Mouse (Mus musculus): Measurements from ENCODE around the gene Lfng. TPM values are rescaled to one million over a fixed set of nuclear protein-coding genes. Genes with fewer than 3 reads are reported as not detected.

Gene Lfng
- 2.9 and 9.4 TPM in 2 replicates for total RNA-seq (2015; ENCODE audit: low replicate concordance)
- total RNA-seq (2017; ENCODE audit: low replicate concordance): 4.4 and 9.9 TPM in 2 replicates

DNA sequence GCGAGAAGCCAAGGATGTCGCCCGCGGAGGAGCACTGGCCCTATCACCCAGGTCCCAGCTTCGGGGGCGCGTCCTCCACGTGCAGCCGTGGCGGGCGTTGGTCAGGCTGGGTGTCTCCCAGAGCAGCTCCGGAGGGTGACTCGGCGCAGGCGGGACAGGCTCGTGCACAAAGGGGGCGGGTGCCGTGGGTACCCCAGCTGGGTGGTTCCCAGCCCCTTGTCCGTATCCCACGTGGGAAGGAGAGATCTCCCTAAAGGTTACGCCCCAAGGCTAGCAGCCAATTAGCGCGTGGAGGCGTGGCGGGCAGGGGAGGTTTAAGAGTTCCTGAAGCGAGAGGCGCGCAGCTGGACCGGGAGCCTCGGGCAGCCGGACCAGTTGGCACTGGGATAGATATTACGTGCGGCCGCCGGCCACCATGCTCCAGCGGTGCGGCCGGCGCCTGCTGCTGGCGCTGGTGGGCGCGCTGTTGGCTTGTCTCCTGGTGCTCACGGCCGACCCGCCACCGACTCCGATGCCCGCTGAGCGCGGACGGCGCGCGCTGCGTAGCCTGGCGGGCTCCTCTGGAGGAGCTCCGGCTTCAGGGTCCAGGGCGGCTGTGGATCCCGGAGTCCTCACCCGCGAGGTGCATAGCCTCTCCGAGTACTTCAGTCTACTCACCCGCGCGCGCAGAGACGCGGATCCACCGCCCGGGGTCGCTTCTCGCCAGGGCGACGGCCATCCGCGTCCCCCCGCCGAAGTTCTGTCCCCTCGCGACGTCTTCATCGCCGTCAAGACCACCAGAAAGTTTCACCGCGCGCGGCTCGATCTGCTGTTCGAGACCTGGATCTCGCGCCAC lies at the start of gene Lfng:
TSS of gene Lfng (plus strand) at position 320 of the 835 bp plus-strand sequence.
- ATAC-seq (replicated peaks; ENCODE audit: low FRiP score, poor library complexity, severe bottlenecking): peak; percentile 58

DNA sequence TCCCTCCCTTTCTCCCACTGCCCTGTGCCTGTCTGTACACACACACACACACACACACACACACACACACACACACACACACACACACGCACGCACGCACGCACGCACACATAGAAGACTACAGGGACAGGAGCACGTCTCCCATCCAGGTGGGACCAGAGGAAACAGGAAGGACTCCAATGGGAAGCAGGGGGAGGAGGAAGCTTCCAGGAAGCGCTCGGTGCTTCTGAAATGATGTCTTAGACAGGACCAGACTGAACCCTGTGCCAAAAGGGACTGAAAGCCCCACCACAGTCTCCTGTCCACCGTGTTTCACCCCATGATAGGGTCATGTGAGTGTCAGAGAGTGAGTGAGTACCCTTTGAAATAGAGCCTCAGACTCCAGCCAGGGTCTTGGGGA lies 44.5 kb upstream of the Lfng start:
- no peak for ATAC-seq (replicated peaks; ENCODE audit: low FRiP score, poor library complexity, severe bottlenecking)

DNA sequence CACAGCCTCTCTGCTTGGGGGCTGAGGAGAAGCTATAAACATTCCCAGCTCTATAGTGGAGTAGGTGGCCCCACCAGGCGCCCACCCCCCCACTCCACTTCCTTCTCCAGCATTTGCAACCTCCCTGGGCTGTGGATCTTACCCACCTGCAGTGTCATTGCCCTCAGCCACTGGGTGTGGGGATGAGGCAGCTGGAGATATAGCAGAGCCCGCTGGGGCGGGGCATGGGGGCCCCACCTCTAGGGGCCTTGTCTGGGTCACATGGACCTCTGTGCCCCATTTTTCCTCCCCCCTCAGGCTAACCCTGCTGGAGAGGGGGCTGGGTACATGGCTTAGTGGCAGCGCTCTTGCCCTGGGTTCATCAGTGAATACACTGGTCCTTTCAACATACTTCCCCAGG lies 42.2 kb upstream of the Lfng start, which contains the start of gene Grifin:
TSS of gene Grifin (minus strand) at position 176 of the 400 bp plus-strand sequence.
- no peak for ATAC-seq (replicated peaks; ENCODE audit: low FRiP score, poor library complexity, severe bottlenecking)

DNA sequence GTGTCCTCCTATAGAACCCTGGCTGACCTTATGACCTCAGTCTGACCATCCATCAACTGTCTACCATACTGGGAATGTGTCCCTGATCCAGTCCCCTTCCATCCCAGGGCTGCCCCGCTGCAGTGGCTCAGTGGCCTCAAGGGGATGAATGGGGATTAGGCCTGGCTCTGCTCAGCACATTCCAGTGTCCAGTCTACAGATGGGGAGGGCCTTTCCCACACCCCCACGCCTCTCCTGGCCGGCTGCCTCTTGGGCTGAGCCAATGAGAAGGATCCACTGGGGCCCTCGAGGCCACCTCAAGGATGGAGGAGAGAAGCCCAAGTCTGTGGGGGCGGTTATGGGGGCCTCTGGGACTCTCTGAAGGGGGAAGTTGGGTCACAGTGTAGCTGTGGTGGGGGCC lies 41.7 kb upstream of the Lfng start:
- ATAC-seq (replicated peaks; ENCODE audit: low FRiP score, poor library complexity, severe bottlenecking): no peak

DNA sequence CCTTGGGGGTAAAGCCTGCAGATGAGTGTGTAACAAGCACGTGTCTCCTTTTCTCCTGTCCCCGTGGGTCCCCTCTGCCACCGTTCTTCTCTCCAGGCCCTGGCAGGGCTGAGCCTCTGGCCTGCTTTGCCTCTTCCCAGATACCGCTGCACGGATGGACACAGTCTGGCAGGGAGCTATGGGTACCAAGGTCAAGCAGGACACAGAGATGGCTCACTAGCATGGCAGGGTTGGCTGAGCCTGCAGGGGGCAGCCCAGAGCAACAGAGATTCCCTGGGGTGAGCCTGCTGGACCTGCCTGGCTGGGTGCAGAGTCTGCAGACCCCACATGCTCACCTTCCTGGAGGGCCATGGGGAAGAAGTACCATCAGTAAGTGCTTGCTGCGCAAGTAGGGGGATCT lies 41.3 kb upstream of the Lfng start:
- 0 out of 2 replicates have a peak, but pooled peaks have one; percentile 15 for ATAC-seq (replicated peaks; ENCODE audit: low FRiP score, poor library complexity, severe bottlenecking)

DNA sequence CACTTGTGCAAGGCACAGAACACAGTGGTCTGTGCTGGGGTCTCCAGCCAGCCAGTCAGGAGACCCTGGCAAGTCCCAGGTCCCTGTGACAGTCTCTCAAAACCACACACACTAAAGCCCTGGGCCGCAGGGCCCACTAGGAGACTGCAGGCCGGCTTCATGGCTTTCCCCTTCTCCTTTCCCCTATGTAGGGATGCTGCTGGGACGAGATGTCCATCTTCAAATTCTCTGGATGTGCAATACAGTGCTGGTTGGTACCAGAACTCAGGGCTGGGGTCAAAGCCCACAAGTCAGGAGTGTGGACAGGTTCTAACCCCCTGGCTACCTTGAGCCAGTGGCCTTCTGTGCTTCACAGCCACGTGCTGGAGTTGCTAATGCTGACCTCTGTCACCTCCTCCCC lies 40.8 kb upstream of the Lfng start:
- ATAC-seq (replicated peaks; ENCODE audit: low FRiP score, poor library complexity, severe bottlenecking): no peak

DNA sequence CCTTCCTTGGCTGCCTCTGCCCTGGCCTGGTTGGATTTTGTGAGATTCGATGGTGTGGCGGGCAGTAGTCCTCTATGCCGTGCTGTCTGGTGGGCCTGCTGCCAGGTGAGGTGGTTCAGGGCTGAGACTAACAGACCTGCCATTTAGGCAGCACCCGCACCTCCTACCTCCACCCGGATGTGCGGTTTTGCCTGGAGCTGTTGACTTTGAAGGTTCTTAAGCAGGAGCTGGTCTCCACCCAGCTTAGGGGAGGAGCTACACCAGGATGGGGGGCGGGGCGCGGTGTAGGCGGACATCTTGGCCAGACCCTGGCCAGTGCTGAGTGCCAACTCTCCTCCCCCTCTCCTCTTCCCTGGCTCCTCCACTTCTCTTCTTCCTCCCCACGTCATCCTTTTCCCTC lies 39.8 kb upstream of the Lfng start:
- peak; percentile 33 for ATAC-seq (replicated peaks; ENCODE audit: low FRiP score, poor library complexity, severe bottlenecking)

DNA sequence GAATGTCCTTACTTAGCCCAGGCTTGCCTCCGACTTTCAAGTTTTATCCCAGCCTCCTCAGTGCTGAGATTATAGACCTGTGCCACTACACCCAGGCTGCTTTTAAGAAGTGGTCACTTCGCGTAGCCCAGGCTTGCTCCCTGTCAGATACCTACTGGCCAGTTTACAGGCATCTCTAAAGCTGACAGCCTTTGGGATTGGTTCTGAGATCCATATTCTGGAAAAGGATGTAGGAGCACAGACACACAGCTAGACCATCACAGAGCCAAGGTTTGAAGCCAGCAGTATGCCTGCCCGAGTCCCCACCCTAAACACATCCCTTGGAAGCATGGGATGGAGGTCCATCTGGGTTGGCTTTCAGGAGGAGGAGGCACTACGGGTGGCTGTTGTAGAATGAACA lies 39.4 kb upstream of the Lfng start:
- no peak for ATAC-seq (replicated peaks; ENCODE audit: low FRiP score, poor library complexity, severe bottlenecking)

DNA sequence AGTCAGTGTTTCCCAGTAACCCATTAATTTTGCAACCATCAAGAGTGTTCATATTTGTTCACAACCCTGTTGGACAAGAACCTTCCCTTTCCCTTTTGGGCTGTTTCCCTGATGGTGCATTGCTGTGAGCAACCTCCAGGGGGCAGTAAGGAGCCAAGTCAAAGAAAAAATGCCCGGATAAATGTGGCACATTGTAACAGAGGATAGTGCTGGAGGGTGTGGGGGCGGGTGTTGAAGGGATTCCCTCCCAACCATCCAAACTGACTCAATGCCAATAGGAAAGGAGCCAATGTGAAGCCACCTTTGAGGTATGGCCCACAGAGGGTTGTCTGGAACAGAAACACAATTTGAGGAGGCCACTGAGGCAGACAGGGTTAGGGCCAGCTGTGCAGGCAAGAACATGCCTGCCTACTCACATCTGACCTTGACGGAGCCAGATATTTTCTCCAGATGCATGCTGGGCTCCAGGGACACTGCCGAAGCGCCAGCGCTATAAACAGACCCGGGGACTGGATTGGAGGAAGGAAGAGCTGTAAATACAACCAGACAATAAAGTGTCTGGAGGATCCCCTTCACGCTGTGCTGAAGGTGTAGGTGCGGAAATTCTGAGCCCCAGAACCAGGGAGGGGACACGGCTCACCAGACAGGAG lies 38.7 kb upstream of the Lfng start:
- 0 out of 2 replicates have a peak, but pooled peaks have one; percentile 50 for ATAC-seq (replicated peaks; ENCODE audit: low FRiP score, poor library complexity, severe bottlenecking)

DNA sequence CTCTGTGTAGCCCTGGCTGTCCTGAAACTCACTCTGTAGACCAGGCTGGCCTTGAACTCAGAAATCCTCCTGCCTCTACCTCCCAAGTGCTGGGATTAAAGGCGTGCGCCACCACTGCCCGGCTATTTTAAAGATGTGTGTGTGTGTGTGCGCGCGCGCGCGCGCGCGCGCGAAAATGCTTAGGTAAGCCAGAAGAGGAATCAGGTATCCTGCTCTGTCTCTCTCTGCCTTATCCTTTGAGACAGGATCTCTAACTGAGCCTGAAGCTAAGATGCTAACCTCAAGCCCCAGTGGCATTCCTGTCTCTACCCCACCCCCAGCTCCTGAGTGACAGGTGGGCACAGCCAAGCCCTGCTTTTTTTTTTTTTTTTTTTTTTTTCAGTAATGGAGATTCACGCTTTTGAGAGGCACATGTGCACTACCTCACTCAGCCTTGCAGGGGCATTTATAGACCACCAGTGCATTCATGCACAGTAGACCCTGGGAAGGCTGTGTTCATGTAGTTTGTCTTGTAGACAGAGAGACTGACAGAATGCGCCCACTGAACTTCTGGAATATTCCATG lies 38.0 kb upstream of the Lfng start:
- ATAC-seq (replicated peaks; ENCODE audit: low FRiP score, poor library complexity, severe bottlenecking): no peak

DNA sequence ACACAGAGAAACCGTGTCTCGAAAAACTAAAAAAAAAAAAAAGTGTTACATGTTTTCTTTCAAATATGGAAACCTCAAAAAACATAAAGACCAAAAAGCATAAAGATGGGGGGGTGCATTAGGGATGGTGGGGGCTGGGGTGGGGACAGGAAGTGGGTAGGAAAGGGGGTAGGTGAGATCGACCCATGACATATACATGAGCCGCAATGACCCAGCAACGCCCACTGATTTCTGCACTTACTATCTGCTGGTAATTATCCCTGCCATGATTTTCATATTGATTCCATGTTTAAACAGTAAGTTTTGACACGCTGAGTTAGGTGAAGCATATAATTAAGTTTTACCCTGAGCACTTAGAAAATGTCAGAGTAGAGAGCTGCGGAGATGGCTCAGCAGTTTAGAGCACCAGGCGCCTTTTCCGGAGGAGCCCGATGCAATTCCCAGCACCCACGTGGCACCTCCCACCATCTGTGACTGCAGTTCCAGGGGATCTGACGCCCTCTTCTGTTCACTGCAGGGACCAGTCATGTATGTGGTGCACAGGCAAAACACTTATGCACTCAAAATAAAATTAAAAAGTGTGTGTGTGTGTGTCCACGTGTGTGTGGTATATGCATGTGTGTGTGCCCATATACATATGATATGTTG lies 36.8 kb upstream of the Lfng start:
- no peak for ATAC-seq (replicated peaks; ENCODE audit: low FRiP score, poor library complexity, severe bottlenecking)

DNA sequence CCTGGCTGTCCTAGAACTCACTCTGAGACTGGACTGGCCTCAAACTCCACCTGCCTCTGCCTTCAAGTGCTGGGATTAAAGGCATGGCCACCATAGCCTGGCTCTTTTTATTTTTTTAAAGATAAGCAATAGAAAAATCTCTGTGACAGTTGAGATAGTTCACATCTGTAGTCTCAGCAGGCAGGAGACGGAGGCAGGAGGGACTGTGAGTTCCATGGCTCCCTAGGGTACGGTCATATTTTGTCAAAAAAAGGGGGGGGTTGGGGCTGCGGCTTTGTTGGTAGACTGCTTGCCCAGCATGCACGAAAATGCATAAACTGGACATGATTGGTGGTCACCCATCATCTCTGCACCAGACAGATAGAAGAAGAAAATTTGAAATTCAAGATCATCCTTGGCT lies 35.9 kb upstream of the Lfng start:
- no peak for ATAC-seq (replicated peaks; ENCODE audit: low FRiP score, poor library complexity, severe bottlenecking)

DNA sequence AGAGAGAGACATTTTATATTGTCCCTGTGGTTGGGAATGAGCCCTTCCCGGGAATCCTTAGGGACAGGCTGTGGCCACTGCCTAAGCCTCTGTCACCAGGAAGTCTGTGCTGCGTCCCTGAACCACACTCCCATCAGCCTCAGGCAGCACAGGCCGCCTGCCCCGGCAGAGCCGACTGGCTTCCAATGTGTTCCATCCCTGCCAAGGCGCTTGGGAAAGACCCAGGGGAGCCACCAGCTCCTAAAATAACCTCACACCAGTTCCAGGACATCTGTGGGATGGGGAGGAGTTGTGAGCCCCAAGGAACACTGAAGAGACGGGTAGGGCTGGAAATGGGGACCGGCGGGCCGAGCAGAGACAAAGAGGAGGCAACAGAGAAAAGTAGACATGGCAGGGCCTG lies 35.4 kb upstream of the Lfng start:
- ATAC-seq (replicated peaks; ENCODE audit: low FRiP score, poor library complexity, severe bottlenecking): no peak

DNA sequence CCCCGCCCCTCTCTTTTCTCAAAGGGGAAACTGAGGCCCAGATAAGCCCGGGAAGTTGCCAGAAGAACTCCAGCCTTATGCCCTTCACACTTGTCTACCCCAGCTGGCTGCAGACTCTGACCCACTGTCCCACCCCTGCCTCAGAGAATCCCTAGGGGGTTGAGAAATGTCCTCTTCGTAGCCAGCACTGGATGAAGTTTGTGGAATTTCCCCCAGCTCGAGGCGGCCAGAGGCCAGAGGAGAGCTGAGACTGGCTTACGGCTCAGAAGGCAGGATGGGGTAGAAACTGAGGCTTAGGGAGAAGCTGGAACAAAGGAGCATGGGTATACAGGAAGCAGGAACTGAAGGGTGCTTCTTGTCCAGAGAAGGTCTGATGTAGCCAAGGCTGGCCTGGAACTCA lies 34.5 kb upstream of the Lfng start:
- ATAC-seq (replicated peaks; ENCODE audit: low FRiP score, poor library complexity, severe bottlenecking): no peak

DNA sequence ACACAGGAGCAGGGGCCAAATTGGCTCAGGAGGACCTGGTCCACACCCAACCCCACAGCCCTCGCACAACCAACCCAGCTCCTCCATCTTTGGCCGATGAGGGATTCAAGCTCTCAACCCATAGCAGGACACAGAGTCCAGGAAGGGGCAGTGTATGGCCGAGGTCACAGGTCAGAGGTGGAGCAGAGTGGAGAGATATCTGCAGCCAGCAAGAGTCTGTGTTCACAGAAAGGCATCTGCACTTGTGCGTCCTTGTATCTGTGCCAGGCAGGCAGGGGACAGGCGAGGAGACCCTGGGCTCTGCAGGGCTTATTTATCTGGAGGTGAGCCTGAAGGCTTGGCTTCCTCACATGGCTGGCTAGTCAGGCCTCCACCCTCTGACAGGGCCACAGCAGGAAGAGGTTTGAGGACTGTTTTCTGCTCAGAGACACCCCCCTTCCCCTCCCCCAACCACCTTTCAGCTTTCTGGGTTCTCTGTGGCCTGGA lies 31.7 kb upstream of the Lfng start:
- no peak for ATAC-seq (replicated peaks; ENCODE audit: low FRiP score, poor library complexity, severe bottlenecking)

DNA sequence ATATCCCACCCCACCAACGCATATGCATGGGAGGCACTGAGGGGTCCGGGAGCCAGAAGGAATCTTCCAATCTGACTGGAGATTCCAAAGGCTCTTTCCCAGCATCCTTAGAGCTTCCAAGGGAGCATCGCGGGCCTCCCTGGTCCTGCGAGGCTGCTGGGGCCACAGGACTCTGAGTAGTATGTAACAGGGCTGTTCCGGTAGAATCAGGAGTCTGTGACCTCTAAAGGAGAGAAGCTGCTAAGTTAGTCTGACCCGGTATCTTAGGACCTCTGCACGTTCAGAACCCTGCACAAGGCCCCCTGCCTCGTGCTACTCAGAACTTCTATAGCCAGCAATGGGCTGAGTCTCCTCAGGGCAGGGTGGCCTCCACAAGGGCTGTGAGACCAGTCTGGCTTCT lies 27.9 kb upstream of the Lfng start:
- no peak for ATAC-seq (replicated peaks; ENCODE audit: low FRiP score, poor library complexity, severe bottlenecking)

DNA sequence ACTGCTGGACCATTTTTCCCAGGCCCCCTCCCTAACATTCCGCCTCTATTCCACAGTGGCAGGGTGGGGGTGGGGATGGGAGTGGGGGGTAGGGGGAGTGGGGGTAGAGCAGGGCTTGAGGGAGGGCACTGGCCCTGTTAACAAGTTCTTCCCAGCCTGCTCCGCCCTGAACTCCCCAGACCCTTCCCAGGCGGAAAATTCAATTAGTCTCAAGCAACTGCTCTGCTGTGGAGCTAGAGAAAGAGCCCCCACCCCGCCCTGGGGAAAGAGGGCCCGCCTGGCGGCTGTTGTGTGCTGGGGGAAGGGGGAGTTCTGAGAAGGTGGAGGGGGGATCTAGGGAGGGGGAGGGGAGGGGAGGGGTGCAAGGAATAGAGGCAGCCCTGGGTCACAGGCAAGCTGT lies 27.3 kb upstream of the Lfng start:
- ATAC-seq (replicated peaks; ENCODE audit: low FRiP score, poor library complexity, severe bottlenecking): no peak

DNA sequence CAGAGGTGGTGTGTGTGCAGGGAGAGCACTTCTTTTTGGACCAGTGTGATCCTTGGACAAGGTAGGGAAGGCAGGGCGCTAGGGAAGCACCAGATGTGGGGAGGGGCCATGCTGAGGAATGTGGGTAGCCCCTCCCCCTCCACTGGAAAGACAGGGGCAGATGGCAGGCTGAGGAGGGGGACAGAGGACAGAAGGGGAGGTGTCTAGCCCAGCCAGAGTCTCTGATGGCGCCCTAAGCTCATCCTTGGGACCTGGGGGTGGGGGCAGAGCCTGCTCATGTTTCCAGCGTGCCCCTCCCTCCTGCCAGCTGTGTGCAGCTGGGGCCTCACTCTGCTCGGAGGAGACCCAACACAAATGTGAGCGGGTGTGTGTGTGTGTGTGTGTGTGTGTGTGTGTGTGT lies 25.6 kb upstream of the Lfng start:
- no peak for ATAC-seq (replicated peaks; ENCODE audit: low FRiP score, poor library complexity, severe bottlenecking)

DNA sequence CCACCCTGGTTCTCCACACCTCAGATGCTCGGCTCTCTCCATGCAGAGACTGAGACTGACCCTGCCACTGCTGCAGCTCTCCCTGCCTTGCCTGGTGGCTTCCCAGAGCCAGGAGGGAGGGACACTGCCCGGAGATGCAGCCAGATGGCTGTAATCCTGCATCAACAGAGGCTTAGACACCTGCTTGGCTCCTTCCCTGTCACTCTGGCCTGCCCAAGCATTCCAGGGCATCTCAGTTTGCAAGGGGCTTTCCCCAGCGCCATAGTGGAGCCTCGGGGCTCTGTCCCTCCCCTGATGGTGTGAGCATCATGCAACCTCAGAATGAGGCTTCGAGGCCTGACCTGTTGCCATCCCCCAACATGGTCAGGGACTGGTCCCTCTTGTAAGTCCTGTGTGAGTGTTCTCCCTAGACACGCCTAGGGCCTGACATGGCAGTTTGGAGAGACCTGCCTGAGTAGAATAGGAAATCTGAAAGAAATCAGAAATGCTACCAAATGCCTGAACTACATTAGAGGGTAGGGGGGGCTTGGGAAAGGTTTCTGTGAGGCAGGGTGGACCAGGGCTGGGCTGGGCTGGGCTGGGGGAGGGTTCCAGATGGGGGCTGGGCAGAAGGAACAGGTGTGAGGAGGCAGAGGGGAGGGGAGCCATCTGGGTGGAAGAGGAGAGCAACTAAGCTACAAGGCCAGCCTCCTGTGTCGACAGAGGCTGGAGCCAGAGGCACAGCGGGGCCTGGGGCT lies 24.0 kb upstream of the Lfng start:
- ATAC-seq (replicated peaks; ENCODE audit: low FRiP score, poor library complexity, severe bottlenecking): no peak

Measured in erythroblast, adult 5-6 weeks (primary cell).